Mouse (Mus musculus) ES-E14 (cell line): ENCODE results near the gene Gm45711. TPM values are rescaled to one million over a fixed set of nuclear protein-coding genes. Genes with fewer than 3 reads are reported as not detected.
A peak's percentile ranks its signal among the peaks of the same experiment; 100 is the strongest.

Experiments used
- DNase-seq: peaks from one replicate; pipeline ENCODE4 v3.0.0-alpha.2; 2013; ENCODE audit warnings: low read depth, low spot score
- H3K27ac ChIP-seq: 2 replicates; pipeline ENCODE4 v1.5.1; 2012; ENCODE audit warnings: low read depth, mild to moderate bottlenecking, low read length, moderate library complexity, mixed read lengths; ENCODE audit not compliant: poor library complexity, insufficient read depth, severe bottlenecking
- H3K36me3 ChIP-seq: 2 replicates; pipeline ENCODE4 v1.6.1; 2012; ENCODE audit warnings: mild to moderate bottlenecking, low read length, moderate library complexity, mixed read lengths; ENCODE audit not compliant: control insufficient read depth, poor library complexity, insufficient read depth, severe bottlenecking
- H3K4me1 ChIP-seq, 2 experiments: fragments of 150-350 bp in 1 of 2; sonication (generic) in 1 of 2; 2 replicates each; pipeline ENCODE4 v1.6.1; 2012; ENCODE audit warnings: low read length in 2 of 2, mild to moderate bottlenecking in 1 of 2, mixed read lengths in 1 of 2; ENCODE audit not compliant: control insufficient read depth in 2 of 2, insufficient read depth in 2 of 2, poor library complexity in 1 of 2
- H3K4me3 ChIP-seq, 2 experiments: fragments of 150-350 bp in 1 of 2; sonication (generic) in 1 of 2; 2 replicates each; pipeline ENCODE4 v1.5.1; 2012; ENCODE audit warnings: low read length in 2 of 2, low read depth in 1 of 2, mild to moderate bottlenecking in 1 of 2, mixed read lengths in 1 of 2; ENCODE audit not compliant: insufficient read depth in 1 of 2, poor library complexity in 1 of 2, severe bottlenecking in 1 of 2
- H3K9ac ChIP-seq: 2 replicates; pipeline ENCODE4 v1.6.1; 2012; ENCODE audit warnings: low read depth, mild to moderate bottlenecking, low read length, mixed read lengths; ENCODE audit not compliant: poor library complexity, insufficient read depth, severe bottlenecking
- H3K9me3 ChIP-seq: fragments of 150-350 bp; sonication (generic); 2 replicates; pipeline ENCODE4 v1.6.1; 2012; ENCODE audit warnings: low read depth, mild to moderate bottlenecking, low read length; ENCODE audit not compliant: control insufficient read depth, insufficient read depth
- CHD2 ChIP-seq: IDR thresholded peaks from 2 replicates; pipeline ENCODE4 v1.6.1; 2014; ENCODE audit warnings: mild to moderate bottlenecking, low read depth, low read length, inconsistent platforms
- HCFC1 ChIP-seq: IDR thresholded peaks from 2 replicates; pipeline ENCODE4 v1.6.1; 2012; ENCODE audit warnings: low read length, inconsistent platforms, borderline replicate concordance; ENCODE audit not compliant: insufficient read depth
- MAFK ChIP-seq: IDR thresholded peaks from 2 replicates; pipeline ENCODE4 v1.6.1; 2014; ENCODE audit warnings: mild to moderate bottlenecking, low read depth, low read length, inconsistent platforms; ENCODE audit not compliant: insufficient read depth
- ZC3H11A ChIP-seq: IDR thresholded peaks from 2 replicates; pipeline ENCODE4 v1.6.1; 2012; ENCODE audit warnings: low read depth, mild to moderate bottlenecking, inconsistent platforms, low read length, borderline replicate concordance
- ZNF384 ChIP-seq: IDR thresholded peaks from 2 replicates; pipeline ENCODE4 v1.6.1; 2012; ENCODE audit warnings: low read depth, low read length, inconsistent platforms
- in situ Hi-C, 2 experiments: fragments of 600-800 bp; cut with MboI; formaldehyde crosslinking; loops; one replicate each; pipeline ENCODE4 v1.15.1; 2025; ENCODE audit warnings: low sequenced_read_pairs in 2 of 2, inconsistent platforms in 1 of 2; ENCODE audit not compliant: unreplicated experiment in 2 of 2
- total RNA-seq: library from RNA; depleted of rRNA; stranded (reverse); fragments of 300-350 nt; gene quantifications from 2 replicates; pipeline ENCODE4 v1.2.3, GENCODE M21; 2012

The Gm45711 gene
- total RNA-seq, 1 experiment: not detected

GRCm38 (mm10) chr8:104251461-104251860 is 58.4 kb downstream of the Gm45711 start:
- DNase-seq: no peak
- TF ChIP-seq ZNF384 (no peak), ZC3H11A (no peak), HCFC1 (no peak), CHD2 (no peak), MAFK (no peak)

GRCm38 (mm10) chr8:104250439-104251367 is 59.2 kb downstream of the Gm45711 start, which contains the start of gene Cklf:
Gene Cklf, plus strand, starts transcription at chr8:104250861.
- in situ Hi-C loops: no loop called here
- H3K9me3 ChIP-seq: no peaks in the 10 kb centered on the region
- peak; percentile 90 for DNase-seq
- TF ChIP-seq ZNF384 (peak; percentile 91), HCFC1 (0 out of 2 replicates have a peak, but pooled peaks have one; percentile 32), CHD2 (no peak)
- H3K36me3 ChIP-seq: no peaks in the 10 kb centered on the region
- peaks cover 0 to 6% of the 10 kb centered on the region in 2 experiments; a peak in 1 of 4 replicates for H3K4me1 ChIP-seq
- peak within 1 kb of the TSS; percentile 63; the same call in 1 of the 2 replicates for H3K27ac ChIP-seq
- peak within 1 kb of the TSS; percentile 91 for H3K9ac ChIP-seq
- peak within 1 kb of the TSS; percentile 86 to 88 for H3K4me3 ChIP-seq

More at GRCm38 (mm10) chr8:104251461-104251860, 58.4 kb downstream of the Gm45711 start:
- H3K9ac ChIP-seq: peak overlapping the region; percentile 35; the same call in 1 of the 2 replicates
- H3K4me1 ChIP-seq: peaks cover 0 to 6% of the 10 kb centered on the region in 2 experiments; a peak in 1 of 4 replicates
- in situ Hi-C loops: no loop called here
- peak overlapping the region; percentile 86 to 88 for H3K4me3 ChIP-seq
- no peaks in the 10 kb centered on the region for H3K9me3 ChIP-seq
- H3K27ac ChIP-seq: no peak overlapping the region
- H3K36me3 ChIP-seq: no peaks in the 10 kb centered on the region

GRCm38 (mm10) chr8:104249442-104249996 is 60.4 kb downstream of the Gm45711 start:
- TF ChIP-seq ZNF384: no peak
- TF ChIP-seq ZC3H11A: no peak
- no peak for TF ChIP-seq MAFK
- no peak for TF ChIP-seq CHD2
- TF ChIP-seq HCFC1: no peak
- H3K9me3 ChIP-seq: no peaks in the 10 kb centered on the region
- no peaks in the 10 kb centered on the region; the same call in 1 of the 2 replicates for H3K36me3 ChIP-seq
- H3K27ac ChIP-seq: no peak overlapping the region
- H3K9ac ChIP-seq: no peak overlapping the region
- no peak for DNase-seq
- peaks cover 0 to 6% of the 10 kb centered on the region in 2 experiments; a peak in 1 of 4 replicates for H3K4me1 ChIP-seq
- H3K4me3 ChIP-seq: no peak overlapping the region
- in situ Hi-C loops: no loop called here

GRCm38 (mm10) chr8:104248276-104248675 is 61.6 kb downstream of the Gm45711 start, which contains the start of gene Tk2:
Gene Tk2, minus strand, starts transcription at chr8:104248558.
- in situ Hi-C loops: no loop called here
- Histone ChIP-seq H3K9me3 (no peaks in the 10 kb centered on the region), H3K9ac (peak within 1 kb of the TSS; percentile 87), H3K4me3 (peak within 1 kb of the TSS; percentile 96 to 97), H3K4me1 (peaks cover 0 to 6% of the 10 kb centered on the region in 2 experiments; a peak in 1 of 4 replicates), H3K27ac (no peak within 1 kb of the TSS), H3K36me3 (no peaks in the 10 kb centered on the region; the same call in 1 of the 2 replicates)
- DNase-seq: no peak
- TF ChIP-seq CHD2 (no peak), HCFC1 (no peak), MAFK (no peak), ZC3H11A (no peak), ZNF384 (no peak)
